Mouse (Mus musculus) right cerebral cortex, postnatal 4 days (tissue): ENCODE results near the gene Pla2g4e.

ENCODE experiments used
- DNase-seq: peaks from one replicate; pipeline ENCODE4 v3.0.0-alpha.2; 2022

The Pla2g4e gene

GRCm38 (mm10) chr2:120153586-120154360, 91.4 kb downstream of the Pla2g4e start:
- DNase-seq = no peak

- no peak for DNase-seq
Measured at GRCm38 (mm10) chr2:120150571-120150970, 94.6 kb downstream of the Pla2g4e start.

GRCm38 (mm10) chr2:120149634-120150033, 95.5 kb downstream of the Pla2g4e start:
- no peak for DNase-seq

- no peak for DNase-seq
Measured at GRCm38 (mm10) chr2:120147999-120148398, 97.1 kb downstream of the Pla2g4e start.

- DNase-seq = no peak
Measured at GRCm38 (mm10) chr2:120147364-120147763, 97.8 kb downstream of the Pla2g4e start.

GRCm38 (mm10) chr2:120146543-120146942, 98.6 kb downstream of the Pla2g4e start:
- DNase-seq = no peak

- DNase-seq = no peak
Measured at GRCm38 (mm10) chr2:120144390-120144789, 100.7 kb downstream of the Pla2g4e start.

GRCm38 (mm10) chr2:120142336-120142735, 102.8 kb downstream of the Pla2g4e start:
- no peak for DNase-seq

- DNase-seq = no peak
Measured at GRCm38 (mm10) chr2:120141671-120142070, 103.5 kb downstream of the Pla2g4e start.

GRCm38 (mm10) chr2:120140326-120140725, 104.8 kb downstream of the Pla2g4e start:
- DNase-seq = no peak

- DNase-seq = no peak
Measured at GRCm38 (mm10) chr2:120139091-120139490, 106.0 kb downstream of the Pla2g4e start.

GRCm38 (mm10) chr2:120137281-120137680, 107.9 kb downstream of the Pla2g4e start:
- no peak for DNase-seq

- DNase-seq = no peak
Measured at GRCm38 (mm10) chr2:120134453-120135075, 110.6 kb downstream of the Pla2g4e start.

GRCm38 (mm10) chr2:120131881-120132280, 113.3 kb downstream of the Pla2g4e start:
- no peak for DNase-seq

- DNase-seq = no peak
Measured at GRCm38 (mm10) chr2:120129252-120129908, 115.8 kb downstream of the Pla2g4e start.

GRCm38 (mm10) chr2:120128611-120129051, 116.5 kb downstream of the Pla2g4e start:
- DNase-seq = no peak

- DNase-seq = no peak
Measured at GRCm38 (mm10) chr2:120128011-120128410, 117.1 kb downstream of the Pla2g4e start.

GRCm38 (mm10) chr2:120126901-120127300, 118.2 kb downstream of the Pla2g4e start:
- DNase-seq = no peak

GRCm38 (mm10) chr2:120126408-120126807, 118.7 kb downstream of the Pla2g4e start:
- no peak for DNase-seq

- DNase-seq = no peak
Measured at GRCm38 (mm10) chr2:120125461-120125860, 119.7 kb downstream of the Pla2g4e start.

- DNase-seq = no peak
Measured at GRCm38 (mm10) chr2:120124946-120125345, 120.2 kb downstream of the Pla2g4e start.

GRCm38 (mm10) chr2:120124096-120124495, 121.0 kb downstream of the Pla2g4e start:
- DNase-seq = no peak

GRCm38 (mm10) chr2:120122983-120123382, 122.2 kb downstream of the Pla2g4e start:
- no peak for DNase-seq

- DNase-seq = no peak
Measured at GRCm38 (mm10) chr2:120117346-120117745, 127.8 kb downstream of the Pla2g4e start.
